7 mouse cellular contexts compared by ENCODE assay signal in genomic region chr1:45502865-45503332, GRCm38 (mm10). TPM values are rescaled to one million over a fixed set of nuclear protein-coding genes. Genes with fewer than 3 reads are reported as not detected.
DNase-seq lines count a peak whose midpoint lies in the region; ATAC-seq lines count a peak whose summit lies in the region.

Gene Col5a2, minus strand, starts transcription at chr1:45503282.

- H3K27ac ChIP-seq in forebrain, embryonic 12.5 days: peak within 1 kb of the TSS; percentile 59
- H3K27ac ChIP-seq in heart, embryonic 14.5 days (replicated peaks in 1 of 2; ENCODE audit: control insufficient read depth in 1 of 2, insufficient read depth in 1 of 2, low read depth in 2 of 2, low read length in 2 of 2): peak within 1 kb of the TSS; percentile 92 to 94
- peak within 1 kb of the TSS; percentile 29 for H3K27ac ChIP-seq in liver, embryonic 13.5 days
- peak within 1 kb of the TSS; percentile 44; the same call in 1 of the 2 replicates for H3K27ac ChIP-seq in neural tube, embryonic 14.5 days (ENCODE audit: low read depth, low read length)

- no peaks in the 10 kb centered on the region; the same call in 1 of the 2 replicates for H3K4me1 ChIP-seq in forebrain, embryonic 12.5 days
- peaks cover 0 to 5% of the 10 kb centered on the region in 2 experiments; a peak in 1 of 4 replicates for H3K4me1 ChIP-seq in heart, embryonic 14.5 days (ENCODE audit: control insufficient read depth in 2 of 2, insufficient read depth in 2 of 2, low read length in 2 of 2)
- no peaks in the 10 kb centered on the region for H3K4me1 ChIP-seq in liver, embryonic 13.5 days (replicated peaks)
- no peaks in the 10 kb centered on the region for H3K4me1 ChIP-seq in neural tube, embryonic 14.5 days (ENCODE audit: control insufficient read depth, insufficient read depth, low read length)

- H3K4me3 ChIP-seq in forebrain, embryonic 12.5 days (replicated peaks): peak within 1 kb of the TSS; percentile 42
- H3K4me3 ChIP-seq in heart, embryonic 14.5 days (ENCODE audit: control insufficient read depth in 1 of 2, insufficient read depth in 1 of 2, low read depth in 1 of 2, low read length in 2 of 2): peak within 1 kb of the TSS; percentile 62 to 66
- H3K4me3 ChIP-seq in liver, embryonic 13.5 days (replicated peaks): peak within 1 kb of the TSS; percentile 37
- H3K4me3 ChIP-seq in neural tube, embryonic 14.5 days (ENCODE audit: low read depth, low read length): peak within 1 kb of the TSS; percentile 32

- no peaks in the 10 kb centered on the region for H3K27me3 ChIP-seq in forebrain, embryonic 12.5 days
- H3K27me3 ChIP-seq in heart, embryonic 14.5 days (ENCODE audit: control insufficient read depth, insufficient read depth, low read length): no peaks in the 10 kb centered on the region
- no peaks in the 10 kb centered on the region for H3K27me3 ChIP-seq in liver, embryonic 13.5 days
- H3K27me3 ChIP-seq in neural tube, embryonic 14.5 days (ENCODE audit: control insufficient read depth, insufficient read depth, low read length): no peaks in the 10 kb centered on the region

- peak in 1 of 2 experiments; percentile 7 for DNase-seq in adrenal gland, postnatal 4 days (ENCODE audit: low spot score in 2 of 2)
- DNase-seq in kidney, postnatal 10 days: peak; percentile 73
- no peak for DNase-seq in liver, embryonic 13.5 days
- peak; percentile 28 to 72 for DNase-seq in urinary bladder, postnatal 36 days (ENCODE audit: low spot score in 2 of 2)

- ATAC-seq in forebrain, embryonic 12.5 days (ENCODE audit: low FRiP score): peak; percentile 47; the same call in 1 of the 2 replicates
- peak; percentile 76; the same call in 1 of the 2 replicates for ATAC-seq in heart, embryonic 14.5 days (ENCODE audit: insufficient number of reproducible peaks, insufficient read depth, low FRiP score, low read depth)
- no peak for ATAC-seq in liver, embryonic 13.5 days (ENCODE audit: low read depth)
- ATAC-seq in neural tube, embryonic 14.5 days (ENCODE audit: low read depth): no peak; the same call in 1 of the 2 replicates

- no peaks in the 10 kb centered on the region for H3K9me3 ChIP-seq in forebrain, embryonic 12.5 days
- H3K9me3 ChIP-seq in heart, embryonic 14.5 days (ENCODE audit: control insufficient read depth, low read length): no peaks in the 10 kb centered on the region
- no peaks in the 10 kb centered on the region for H3K9me3 ChIP-seq in liver, embryonic 13.5 days (replicated peaks)
- H3K9me3 ChIP-seq in neural tube, embryonic 14.5 days (ENCODE audit: control insufficient read depth, low read length): no peaks in the 10 kb centered on the region

- peak within 1 kb of the TSS; percentile 53 for H3K4me2 ChIP-seq in forebrain, embryonic 12.5 days
- H3K4me2 ChIP-seq in heart, embryonic 14.5 days (ENCODE audit: low read length): peak within 1 kb of the TSS; percentile 70
- peak within 1 kb of the TSS; percentile 6; the same call in 1 of the 2 replicates for H3K4me2 ChIP-seq in liver, embryonic 13.5 days
- H3K4me2 ChIP-seq in neural tube, embryonic 14.5 days (ENCODE audit: low read depth, low read length): peak within 1 kb of the TSS; percentile 46

- WGBS in forebrain, embryonic 12.5 days: 35% methylated on average over 12 of the region's 12 CpGs
- 15% methylated on average over 12 of the region's 12 CpGs for WGBS in heart, embryonic 14.5 days
- WGBS in liver, embryonic 13.5 days (ENCODE audit: insufficient replicate concordance): 29% methylated on average over 12 of the region's 12 CpGs
- WGBS in neural tube, embryonic 14.5 days: 43% methylated on average over 12 of the region's 12 CpGs

- H3K36me3 ChIP-seq in forebrain, embryonic 12.5 days (replicated peaks): no peaks in the 10 kb centered on the region
- no peaks in the 10 kb centered on the region for H3K36me3 ChIP-seq in heart, embryonic 14.5 days (ENCODE audit: control insufficient read depth, insufficient read depth, low read length)
- H3K36me3 ChIP-seq in liver, embryonic 13.5 days: no peaks in the 10 kb centered on the region
- H3K36me3 ChIP-seq in neural tube, embryonic 14.5 days (ENCODE audit: control insufficient read depth, insufficient read depth, low read length): no peaks in the 10 kb centered on the region

- H3K9ac ChIP-seq in forebrain, embryonic 12.5 days: peak within 1 kb of the TSS; percentile 53
- H3K9ac ChIP-seq in heart, embryonic 14.5 days (ENCODE audit: low read length): peak within 1 kb of the TSS; percentile 82
- no peak within 1 kb of the TSS for H3K9ac ChIP-seq in liver, embryonic 13.5 days
- H3K9ac ChIP-seq in neural tube, embryonic 14.5 days (replicated peaks; ENCODE audit: low read depth, low read length): peak within 1 kb of the TSS; percentile 41

RNA-seq across cellular contexts. Expression of gene Col5a2, which starts in this region (rescaled TPM):
- 10 to 100 TPM; 71.8 to 76.8 TPM for total RNA-seq in adrenal gland, postnatal 4 days (2021)
- polyA plus RNA-seq in forebrain, embryonic 12.5 days (2016; fragmentation: Nextera tagmentation; extraction: Ambion mirVana): 37.1 and 40.9 TPM in 2 replicates
- polyA plus RNA-seq in heart, embryonic 14.5 days (2014; fragmentation: Nextera tagmentation; extraction: Ambion mirVana): 53.9 and 55.7 TPM in 2 replicates
- 7.5 and 8.9 TPM in 2 replicates for polyA plus RNA-seq in liver, embryonic 13.5 days (2015; fragmentation: Nextera tagmentation; extraction: Ambion mirVana)
- 3.8 and 15.7 TPM in 2 replicates for polyA plus RNA-seq in neural tube, embryonic 14.5 days (2014; fragmentation: Nextera tagmentation; extraction: Ambion mirVana)

Comparison
In these comparisons a context has a peak if more than half of its experiments do, and no peak if none do; other contexts are left out.
1. ATAC-seq: peak in forebrain, embryonic 12.5 days (single experiment) and heart, embryonic 14.5 days (single experiment); none in liver, embryonic 13.5 days (single experiment) and neural tube, embryonic 14.5 days (single experiment).
2. H3K27ac ChIP-seq: peak in every context shown above with its lines; median percentile 93 in heart, embryonic 14.5 days; 59 in forebrain, embryonic 12.5 days; 44 in neural tube, embryonic 14.5 days; 29 in liver, embryonic 13.5 days.
3. H3K4me2 ChIP-seq: peak in every context shown above with its lines; median percentile 70 in heart, embryonic 14.5 days; 53 in forebrain, embryonic 12.5 days; 46 in neural tube, embryonic 14.5 days; 6 in liver, embryonic 13.5 days.
4. Peak in every context shown above with its lines, with median percentiles within 50 percentile points of each other: H3K4me3 ChIP-seq.